Mouse (Mus musculus) thymus, postnatal 4 days (tissue): ENCODE data around the gene Nup37.

Source experiments
- DNase-seq: peaks from one replicate; pipeline ENCODE4 v3.0.0; 2021

Gene Nup37

DNA sequence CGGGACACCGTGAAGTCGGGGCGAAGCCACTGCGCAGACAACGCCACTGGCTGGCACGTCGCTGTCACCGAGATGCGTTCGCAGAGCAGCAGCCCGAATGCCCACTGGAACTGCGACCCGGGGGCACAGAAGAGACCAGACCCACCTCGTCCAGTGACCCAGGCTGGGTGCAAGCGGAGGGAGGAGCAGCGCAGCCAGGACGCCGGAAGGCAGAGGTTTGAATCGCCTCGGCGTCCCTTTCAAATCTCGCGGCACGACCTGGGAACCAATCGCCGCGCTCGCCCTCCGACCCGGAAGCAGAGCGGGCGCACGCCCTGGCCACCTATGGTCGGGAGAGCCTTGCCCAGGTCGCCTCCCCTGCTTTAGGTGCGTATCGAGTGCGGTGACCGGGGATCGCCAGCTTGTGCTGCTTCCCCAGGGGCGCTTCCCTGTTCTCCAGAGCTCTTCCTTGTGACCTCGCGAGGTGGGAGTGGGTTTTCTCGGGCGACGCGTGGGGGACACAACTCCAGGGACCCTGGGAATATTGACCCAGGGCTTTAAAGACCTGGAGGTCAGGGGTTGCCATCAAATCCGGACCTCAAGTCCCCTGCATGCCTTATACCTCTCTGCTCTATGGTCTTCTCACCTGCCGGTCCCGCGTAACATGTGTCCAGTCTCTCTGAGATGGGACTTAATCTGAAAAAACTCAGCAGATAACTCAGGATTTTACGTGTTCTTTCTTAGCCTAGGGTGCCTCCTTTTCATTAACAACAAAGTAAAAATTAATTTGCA is at the start of gene Nup37, which contains the start of gene Parpbp:
Nup37 (plus strand) TSS at position 286 of the 771 bp plus-strand sequence.
Parpbp (minus strand) TSS at position 235 of the 771 bp plus-strand sequence.
- DNase-seq, result peak; percentile 93

DNA sequence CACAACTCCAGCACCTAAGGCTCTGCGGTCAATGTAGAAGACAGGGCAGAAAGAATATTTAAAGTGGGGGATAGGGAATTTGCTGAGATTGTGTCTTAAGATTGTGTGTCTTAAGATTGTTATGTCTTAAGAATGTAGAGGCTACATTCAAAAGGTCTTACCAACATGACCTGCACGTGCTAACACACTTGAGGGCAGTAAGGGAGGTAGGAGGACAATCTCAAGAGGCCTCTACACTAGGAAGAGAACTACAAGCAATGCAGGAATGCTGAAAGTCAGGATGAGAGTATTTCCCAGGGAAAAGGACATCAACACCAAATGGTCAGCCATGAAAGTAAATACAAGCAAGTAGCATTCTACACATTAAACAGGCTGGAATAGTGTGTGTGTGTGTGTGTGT is 40.6 kb upstream of the Nup37 start:
- no peak for DNase-seq

DNA sequence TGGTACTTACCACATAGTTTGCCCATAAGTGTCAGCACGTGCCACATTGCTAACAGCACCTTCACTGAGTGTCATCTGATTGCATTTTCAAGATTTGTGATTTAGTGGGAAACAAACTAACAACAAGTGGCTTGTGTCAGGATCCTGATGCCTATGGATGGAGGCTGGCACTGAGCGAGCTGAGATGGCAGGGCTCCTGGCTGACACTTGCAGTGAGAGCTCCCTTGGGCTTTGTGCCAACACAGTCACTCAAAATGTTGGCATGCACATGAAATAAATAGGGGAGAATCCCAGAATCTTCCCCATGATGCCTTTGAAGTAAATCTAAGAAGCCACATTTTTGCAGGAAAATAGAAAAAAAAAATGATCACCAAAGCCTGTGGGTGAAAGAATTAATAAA is 33.5 kb upstream of the Nup37 start:
- DNase-seq, result no peak

DNA sequence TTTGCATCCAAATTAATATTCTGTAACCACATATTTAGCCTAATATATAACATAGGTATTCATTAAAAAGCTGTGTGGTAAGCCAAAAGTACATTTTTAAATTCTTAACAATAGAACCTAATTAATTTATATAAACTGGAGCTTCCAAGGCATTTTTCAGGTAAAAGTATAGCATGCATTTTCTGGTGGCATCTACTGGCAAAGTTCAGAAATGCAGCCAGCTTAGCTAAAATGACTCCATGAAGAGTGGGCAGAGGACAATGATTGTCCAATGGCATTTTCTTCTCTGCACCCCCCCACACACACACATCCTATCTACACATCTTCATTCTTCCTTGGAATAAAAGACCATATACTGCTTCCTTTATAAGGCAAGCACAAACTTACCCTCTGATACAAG is 27.1 kb upstream of the Nup37 start:
- no peak for DNase-seq

DNA sequence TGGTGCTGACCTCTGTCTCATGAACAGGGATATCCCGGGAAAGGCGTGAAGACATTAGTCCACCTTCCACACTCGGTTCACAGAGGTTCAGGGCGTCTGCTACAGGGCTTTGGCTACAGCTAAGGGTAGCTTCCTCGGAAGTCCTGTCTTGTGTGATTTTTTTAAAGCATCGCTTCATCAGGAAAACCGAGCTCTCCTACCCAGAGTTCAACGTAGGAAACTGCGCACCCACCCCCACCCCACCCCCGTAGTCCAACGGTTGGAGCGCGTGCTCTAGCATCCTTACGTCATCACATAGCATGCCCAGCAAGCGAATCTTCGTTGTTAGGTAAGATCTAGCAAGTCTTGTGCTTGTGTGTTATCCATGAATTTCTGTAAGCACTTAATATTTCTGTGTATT is 11.2 kb upstream of the Nup37 start:
- DNase-seq, result no peak

DNA sequence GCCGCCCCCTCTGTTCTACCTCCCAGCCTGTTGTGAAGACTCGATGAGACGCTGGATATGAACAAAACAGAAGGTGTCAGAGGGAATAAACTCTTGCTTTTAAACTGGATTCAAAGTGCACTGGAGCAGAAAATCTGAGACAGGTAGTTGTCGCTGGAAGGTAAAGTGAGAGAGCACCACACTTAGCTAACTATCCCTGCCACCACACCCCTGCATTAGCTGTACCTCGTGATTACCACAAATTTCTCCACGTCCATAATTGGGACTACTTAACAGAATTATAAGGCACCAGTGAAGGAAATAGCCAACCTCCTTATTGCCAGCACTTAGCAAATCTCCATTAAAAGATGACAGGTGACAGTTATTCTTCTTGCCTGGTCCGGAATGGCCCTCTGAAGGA is 605 bp upstream of the Nup37 start:
- no peak for DNase-seq

DNA sequence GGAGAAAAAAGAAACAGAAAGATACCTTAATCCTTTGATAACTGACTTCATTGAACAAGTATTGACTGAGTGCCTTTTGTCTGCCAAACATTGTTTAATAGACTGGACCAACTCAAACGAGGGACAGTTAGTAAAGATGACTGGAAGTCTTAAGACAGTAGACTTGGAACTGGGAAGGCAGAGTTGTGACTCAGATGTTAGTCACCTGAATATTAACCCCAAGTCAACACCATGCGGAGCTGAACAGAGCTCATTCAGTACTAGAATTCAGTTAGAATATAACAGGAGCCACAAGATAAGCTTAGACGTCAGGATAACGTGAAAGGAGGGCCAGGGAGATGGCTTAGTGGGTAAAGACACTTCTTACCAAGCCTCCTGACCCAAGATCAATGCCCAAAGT is 3.6 kb downstream of the Nup37 start:
- DNase-seq, result no peak

DNA sequence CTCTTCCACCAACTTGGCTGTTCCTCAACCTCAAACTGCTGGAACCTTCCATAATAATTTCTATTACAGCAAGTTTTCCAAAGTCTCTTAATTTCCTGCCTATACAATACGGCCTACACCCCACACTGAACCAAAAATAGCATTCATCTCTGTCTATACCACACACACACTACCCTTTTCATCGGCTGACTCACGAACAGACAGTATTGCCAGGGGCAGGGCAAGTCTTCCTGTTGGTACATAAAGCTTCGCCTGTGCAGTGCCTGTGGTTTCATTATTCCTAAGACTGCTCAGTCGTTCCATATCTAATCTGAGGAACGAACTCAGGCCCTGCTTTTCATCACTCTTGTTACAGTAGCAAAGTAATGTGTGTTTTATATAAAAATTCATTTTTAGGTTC is 4.9 kb downstream of the Nup37 start:
- no peak for DNase-seq

DNA sequence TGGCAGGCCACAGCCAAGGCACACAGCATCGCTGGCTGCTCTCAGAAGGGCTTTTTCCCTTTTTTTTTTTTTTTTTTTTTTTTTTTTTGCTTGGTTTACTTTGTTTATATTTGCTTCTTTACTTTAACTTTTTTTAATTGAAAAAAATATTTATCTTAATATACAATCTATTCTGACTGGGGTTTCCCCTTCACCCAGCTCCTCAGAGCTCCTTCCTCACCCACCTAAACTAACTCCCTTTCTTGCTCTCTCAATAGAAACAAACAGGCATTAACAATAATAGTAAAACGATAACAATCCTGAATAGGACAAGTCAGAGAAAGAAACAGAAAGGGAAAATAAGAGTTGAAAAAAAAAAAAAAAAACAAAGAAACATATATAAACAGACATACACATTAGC is 15.3 kb downstream of the Nup37 start:
- no peak for DNase-seq

DNA sequence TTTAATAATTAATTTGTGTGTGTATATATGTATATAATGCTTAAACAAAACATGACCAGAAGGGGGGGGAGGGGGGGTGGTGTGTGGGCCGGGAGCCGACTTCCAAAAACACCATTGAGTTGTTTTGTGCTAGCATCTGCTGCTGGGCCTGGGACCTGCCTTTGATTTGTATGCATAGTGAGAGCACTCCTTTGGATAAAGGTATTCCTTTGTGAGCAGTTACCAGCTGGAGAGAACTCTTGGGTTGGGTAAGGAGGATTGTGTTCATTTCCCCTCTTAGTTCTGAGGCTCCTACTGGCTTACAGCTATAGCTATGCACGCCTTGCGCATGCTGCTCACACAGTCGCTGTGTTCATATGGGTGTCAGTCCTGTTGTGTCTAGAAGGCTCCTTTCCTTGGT is 15.9 kb downstream of the Nup37 start:
- no peak for DNase-seq

DNA sequence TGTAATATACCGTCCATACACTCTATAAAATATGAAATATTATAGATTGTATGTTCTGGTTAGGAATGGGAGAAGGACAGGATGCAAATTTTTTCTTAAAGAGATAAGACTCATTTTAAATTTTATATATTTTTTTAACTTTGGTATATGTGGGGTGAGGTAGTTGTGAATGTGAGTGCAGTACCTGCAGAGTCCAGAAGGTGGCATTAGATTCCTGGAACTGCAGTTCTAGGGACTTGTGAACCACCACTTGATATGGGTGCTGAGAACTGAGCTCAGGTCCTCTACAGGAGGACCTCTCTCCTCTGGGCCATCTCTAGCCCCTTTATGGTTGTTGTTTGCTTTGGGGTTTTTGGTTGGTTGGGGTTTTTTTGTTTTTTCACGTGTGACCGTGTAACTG is 19.4 kb downstream of the Nup37 start:
- peak; percentile 62 for DNase-seq

DNA sequence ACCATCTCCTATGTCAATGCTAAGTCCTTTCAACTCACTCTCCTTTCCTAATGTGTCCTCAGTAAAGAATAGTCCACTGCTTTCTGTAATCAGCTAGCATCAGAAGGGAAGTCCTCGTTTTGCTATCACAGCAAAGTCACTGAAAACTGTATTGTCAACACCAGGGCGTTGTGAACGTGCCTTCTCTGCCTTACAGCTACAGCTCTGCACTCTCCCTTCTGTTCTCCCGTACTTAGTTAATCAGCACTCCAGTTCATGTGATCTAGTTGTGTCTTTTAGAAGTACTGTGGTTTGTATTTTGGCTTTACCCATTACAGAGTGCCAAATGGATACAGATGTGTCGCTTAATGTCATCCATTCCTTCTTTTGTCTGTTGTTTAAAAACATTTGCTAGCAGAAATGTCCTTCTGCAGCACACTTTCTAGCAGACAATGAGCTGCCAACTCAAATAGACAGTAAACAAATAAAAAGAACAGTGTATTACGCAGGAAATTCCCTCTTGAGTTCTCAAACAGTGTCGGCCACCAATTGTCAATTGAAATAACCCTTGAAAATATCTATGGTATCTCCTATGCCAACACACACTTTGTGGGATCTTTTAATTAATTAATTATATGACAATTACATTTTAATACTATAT is 20.8 kb downstream of the Nup37 start:
- DNase-seq, result no peak

DNA sequence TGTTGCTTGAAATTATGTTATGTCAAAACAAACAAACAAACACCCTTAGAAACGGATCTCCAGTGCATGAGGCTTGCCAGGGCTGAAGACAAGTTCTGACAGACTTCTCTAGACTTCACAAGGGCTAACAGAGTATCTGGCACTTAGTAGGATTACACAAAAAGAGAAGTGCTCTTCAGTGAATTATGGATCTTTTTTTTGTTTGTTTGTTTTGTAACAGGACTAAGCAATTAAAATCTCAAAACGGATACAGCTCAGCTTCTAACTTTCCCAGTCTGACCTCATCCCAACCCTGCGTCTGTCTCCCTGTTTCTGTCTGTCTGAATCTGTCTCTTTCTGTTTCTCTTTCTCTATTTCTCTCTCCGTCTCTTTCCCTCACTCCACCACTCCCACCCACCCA is 53.7 kb downstream of the Nup37 start:
- DNase-seq, result no peak

DNA sequence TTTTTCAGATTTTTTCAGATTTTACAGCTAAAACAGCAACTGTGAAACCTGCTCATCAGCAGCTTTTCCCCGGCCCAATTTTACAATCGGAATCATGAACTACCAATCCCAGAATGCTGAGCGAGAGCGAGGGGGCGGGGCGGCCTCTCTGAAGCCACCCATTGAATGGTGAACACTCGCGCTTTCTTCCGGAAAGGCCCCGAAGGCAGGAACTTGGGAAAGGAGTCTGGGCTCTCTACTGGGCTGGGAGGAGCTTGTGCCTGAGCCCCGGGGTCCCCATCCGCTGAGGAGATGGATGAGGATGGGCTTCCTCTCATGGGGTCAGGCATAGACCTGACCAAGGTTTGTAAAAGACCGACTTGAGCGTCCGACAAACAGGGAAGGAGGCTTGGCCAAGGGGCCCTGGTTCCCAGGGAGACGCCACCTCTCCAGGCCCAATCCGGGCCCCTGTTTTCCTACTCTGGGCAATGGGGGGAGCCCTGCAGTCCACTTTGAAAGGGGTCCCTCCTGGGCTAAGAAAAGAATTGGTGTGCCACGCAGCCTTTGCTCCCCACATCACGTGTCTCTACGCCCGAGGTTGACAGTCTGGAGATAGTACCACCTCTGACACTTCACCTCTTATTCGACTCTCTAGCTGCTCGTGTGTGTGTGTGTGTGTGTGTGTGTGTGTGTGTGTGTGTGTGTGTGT is 54.3 kb downstream of the Nup37 start, which contains the start of gene Washc3:
Washc3 (plus strand) TSS at position 143 of the 688 bp plus-strand sequence.
- DNase-seq, result peak; percentile 94

DNA sequence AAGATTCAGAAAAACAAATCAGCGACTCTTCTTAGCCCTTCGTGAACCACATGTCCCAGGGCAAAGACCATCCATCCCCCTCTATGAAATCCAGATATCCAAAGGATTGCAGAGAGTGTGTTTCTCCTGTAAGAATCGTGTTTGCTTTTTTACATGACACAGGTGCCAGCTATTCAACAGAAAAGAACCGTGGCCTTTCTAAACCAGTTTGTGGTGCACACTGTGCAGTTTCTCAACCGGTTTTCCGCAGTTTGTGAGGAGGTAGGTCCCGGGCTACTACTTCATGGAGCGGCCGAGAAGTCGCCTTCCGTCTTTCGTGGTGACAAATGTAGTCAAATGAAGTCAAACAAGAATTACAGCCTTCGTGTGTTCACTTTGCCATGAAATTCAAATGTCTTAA is 54.9 kb downstream of the Nup37 start:
- DNase-seq, result no peak

DNA sequence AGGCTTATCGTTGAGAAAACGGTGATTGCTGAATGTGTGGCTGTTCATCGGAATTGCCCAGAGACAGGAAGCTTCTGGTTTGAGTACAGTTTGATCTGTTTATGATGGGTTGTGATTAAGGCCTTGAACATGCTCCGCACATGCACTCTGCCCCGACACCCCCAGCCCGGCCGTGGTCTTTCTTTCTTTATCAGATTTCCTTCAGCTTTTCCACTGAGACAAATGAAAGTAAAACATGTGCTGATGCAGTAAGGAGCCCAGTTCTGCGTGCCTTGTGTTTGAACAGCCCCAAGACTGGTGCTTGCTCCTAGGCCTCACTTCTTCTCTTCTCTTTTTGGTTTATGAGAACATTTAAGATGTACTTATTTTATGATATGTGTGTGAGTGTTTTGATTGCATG is 55.8 kb downstream of the Nup37 start:
- DNase-seq, result peak; percentile 32

DNA sequence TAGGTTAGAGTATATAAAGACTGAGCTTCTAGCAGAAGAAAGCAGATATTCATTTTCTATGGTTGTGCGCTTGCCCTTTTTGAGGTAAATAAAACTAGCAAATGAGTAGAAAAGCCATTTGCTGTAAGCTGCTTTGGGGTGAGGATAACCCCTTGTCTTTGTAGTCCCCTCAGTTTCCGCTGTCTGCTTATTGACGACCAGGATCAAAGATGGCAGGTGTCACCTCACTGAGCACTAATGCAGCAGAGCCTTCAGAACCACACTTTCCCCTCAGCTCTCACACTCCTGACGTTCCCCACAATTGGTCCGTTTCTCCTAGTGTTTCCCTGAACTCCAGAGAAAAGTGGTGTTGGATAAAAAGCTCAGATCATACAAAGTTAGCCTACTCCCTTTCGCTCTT is 56.4 kb downstream of the Nup37 start:
- peak; percentile 31 for DNase-seq

DNA sequence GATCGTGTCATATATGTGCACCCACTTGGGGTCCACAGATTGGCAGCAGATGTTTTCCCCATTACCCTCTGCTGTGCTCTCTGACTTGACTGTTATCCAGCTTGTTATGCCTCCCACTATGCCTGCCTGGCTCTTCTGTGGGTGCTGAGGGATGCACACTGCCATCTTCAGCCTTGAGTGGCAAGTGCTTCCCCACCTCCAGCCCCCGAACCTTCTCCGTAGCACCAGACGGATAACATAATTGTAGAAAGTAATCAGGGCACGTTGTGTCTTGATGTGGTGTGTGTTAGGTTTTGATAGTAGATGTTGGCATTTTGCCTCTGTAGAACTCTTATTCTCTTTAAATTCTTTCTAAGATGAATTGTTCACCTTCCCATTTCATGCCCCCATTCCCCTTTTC is 65.9 kb downstream of the Nup37 start:
- DNase-seq, result no peak

DNA sequence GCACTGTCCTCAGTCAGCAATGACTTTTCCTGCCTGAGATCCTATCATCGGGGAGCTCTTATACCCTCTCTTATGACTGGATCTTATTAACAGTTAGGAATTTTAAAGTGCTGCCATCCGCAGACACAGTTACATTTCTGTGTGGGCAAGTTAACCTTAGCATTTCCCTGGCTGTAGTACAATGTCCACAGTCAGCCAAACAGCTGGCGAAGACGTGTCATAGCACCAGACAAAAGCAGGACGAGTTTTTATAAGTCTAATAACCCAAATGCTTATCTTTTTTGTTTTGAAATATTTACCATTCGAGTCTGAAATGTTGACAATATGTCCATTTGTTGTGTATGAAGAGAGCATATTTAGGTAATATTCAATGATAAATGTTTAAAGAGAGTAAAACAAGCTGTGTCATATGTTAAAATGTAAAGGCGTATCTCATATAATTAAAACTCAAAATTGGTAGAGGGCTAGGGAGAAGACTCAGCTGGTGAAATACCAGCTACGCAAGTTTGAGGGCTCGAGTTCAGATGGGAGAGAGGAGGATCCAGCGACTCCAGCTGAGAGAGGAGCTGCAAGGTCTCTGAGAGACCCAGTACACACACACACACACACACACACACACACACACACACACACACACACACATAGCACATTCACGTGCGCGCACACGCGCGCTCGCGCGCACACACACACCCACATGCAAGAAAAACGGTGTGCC is 68.2 kb downstream of the Nup37 start:
- DNase-seq, result no peak

DNA sequence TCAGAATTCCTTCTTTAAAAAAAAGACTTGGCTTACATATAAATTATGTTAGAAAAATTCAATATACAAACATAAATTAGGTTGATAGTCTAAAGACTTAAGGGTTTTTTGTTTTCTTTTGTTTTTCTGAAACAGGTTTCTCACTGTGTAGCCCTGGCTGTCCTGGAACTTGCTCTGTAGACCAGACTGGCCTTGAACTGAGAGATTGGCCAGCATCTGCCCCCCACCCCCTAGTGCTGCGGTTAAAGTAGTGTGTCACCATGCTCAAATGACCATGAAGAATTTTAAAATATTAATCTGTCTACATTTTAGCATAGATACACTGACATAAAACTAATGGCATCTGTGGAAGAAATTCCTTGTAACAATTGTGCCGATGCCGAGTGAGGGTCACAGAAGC is 71.4 kb downstream of the Nup37 start:
- DNase-seq, result no peak

DNA sequence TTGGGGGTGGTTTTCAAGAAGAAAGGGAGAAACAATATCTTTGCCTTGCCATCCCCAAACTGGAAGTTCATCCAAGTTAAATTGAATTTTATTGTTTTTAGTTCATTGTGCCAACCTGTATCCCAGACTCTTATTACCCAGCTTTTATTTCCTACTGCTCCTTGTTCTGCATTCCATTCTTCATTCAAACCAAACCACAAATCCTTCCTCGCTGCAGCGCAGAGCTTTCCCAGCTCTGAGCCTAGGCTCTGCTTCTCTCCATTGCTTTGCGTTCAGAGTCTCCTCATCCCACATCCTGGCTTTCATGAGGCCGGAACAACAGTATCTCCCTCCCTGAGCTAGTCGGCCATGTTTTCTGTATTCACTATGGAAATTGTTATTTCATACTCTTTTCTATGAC is 74.9 kb downstream of the Nup37 start:
- no peak for DNase-seq

DNA sequence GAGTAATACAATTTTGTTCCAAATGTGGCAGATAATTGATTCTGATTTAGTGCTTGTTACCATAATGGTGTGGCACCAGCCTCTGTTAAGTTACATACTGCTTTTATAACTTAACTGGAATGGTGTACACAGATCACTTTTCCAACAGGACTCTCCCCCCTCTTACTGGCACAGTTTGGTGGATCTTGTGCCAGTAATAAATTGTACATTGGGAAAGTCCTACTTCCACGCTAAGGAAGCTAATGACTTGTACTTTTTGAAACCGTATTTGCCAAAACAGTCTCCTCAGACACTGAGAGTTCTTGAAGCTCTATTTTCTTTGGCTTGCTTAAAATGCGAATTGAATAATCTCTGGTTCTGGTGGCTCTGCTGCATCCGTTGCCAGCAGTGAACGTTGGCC is 78.6 kb downstream of the Nup37 start:
- no peak for DNase-seq

DNA sequence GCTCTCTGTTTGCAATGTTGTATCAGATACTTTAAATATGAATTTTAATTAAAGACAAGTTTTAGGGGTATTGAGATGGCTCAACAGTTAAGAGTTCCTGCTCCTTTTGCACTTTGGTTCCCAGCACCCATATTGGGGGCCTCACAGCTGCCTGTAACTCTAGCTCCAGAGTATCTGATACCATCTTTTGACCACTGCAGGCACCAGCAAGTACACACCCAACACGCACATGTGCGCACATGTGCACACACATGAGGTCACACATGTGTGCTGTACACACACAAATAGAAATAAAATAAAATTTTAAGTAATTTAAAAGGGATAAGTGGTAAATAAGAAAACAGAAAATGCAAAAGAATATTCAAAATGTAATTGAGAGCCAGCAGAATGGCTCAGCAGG is 81.2 kb downstream of the Nup37 start:
- no peak for DNase-seq
